Mouse (Mus musculus): ENCODE data around the gene Nptn.

- TF ChIP-seq CTCF (IDR thresholded peaks at IDR 0.05; ENCODE audit: control insufficient read depth, insufficient read depth, insufficient read length) (no peak), USF1 (IDR thresholded peaks at IDR 0.05; ENCODE audit: low read depth) (no peak), MYOD1 (IDR thresholded peaks at IDR 0.05; ENCODE audit: control insufficient read depth, insufficient read length, low read depth) (no peak), FOSL1 (IDR thresholded peaks at IDR 0.05; ENCODE audit: insufficient read depth, low read length, poor library complexity, severe bottlenecking) (no peak), MYOG (IDR thresholded peaks at IDR 0.05; ENCODE audit: control insufficient read depth, extremely low read depth, insufficient read length) (no peak)
Observed at GRCm38 (mm10) chr9:58595313-58595712, 13.3 kb downstream of the Nptn start.
